Mouse (Mus musculus): ENCODE measurements around the gene Snap91. TPM values are rescaled to one million over a fixed set of nuclear protein-coding genes. Genes with fewer than 3 reads are reported as not detected.

Snap91 gene
- polyA plus RNA-seq, 1 experiment from 2014 or later, result 75.7 TPM

GRCm38 (mm10) chr9:86739971-86740370 is 140.5 kb downstream of the Snap91 start:
- no peak overlapping the region for H3K4me3 ChIP-seq
- no peaks in the 10 kb centered on the region for H3K36me3 ChIP-seq
- H3K4me2 ChIP-seq, result no peak overlapping the region
- no peak overlapping the region for H3K27ac ChIP-seq (replicated peaks)
- WGBS, result 35% methylated on average over 3 of the region's 3 CpGs
- peaks cover 52% of the 10 kb centered on the region for H3K4me1 ChIP-seq
- H3K27me3 ChIP-seq (replicated peaks), result no peaks in the 10 kb centered on the region
- H3K9me3 ChIP-seq, result no peaks in the 10 kb centered on the region
- H3K9ac ChIP-seq, result no peak overlapping the region
- ATAC-seq (ENCODE audit: extremely low read depth, insufficient number of reproducible peaks, low FRiP score, low TSS enrichment), result no peak

- Histone ChIP-seq H3K4me3 (no peak overlapping the region), H3K27ac (replicated peaks) (peak overlapping the region; percentile 24; the same call in 1 of the 2 replicates), H3K4me2 (no peak overlapping the region), H3K4me1 (peaks cover 52% of the 10 kb centered on the region), H3K9ac (no peak overlapping the region), H3K36me3 (no peaks in the 10 kb centered on the region), H3K27me3 (replicated peaks) (no peaks in the 10 kb centered on the region), H3K9me3 (no peaks in the 10 kb centered on the region)
- ATAC-seq (ENCODE audit: extremely low read depth, insufficient number of reproducible peaks, low FRiP score, low TSS enrichment), result no peak
- WGBS, result 88% methylated on average over 8 of the region's 8 CpGs
Observed at GRCm38 (mm10) chr9:86738801-86739200, 141.7 kb downstream of the Snap91 start.

- Histone ChIP-seq H3K27me3 (replicated peaks) (no peaks in the 10 kb centered on the region), H3K4me3 (no peak overlapping the region), H3K27ac (replicated peaks) (no peak overlapping the region), H3K4me1 (peaks cover 46% of the 10 kb centered on the region), H3K36me3 (no peaks in the 10 kb centered on the region), H3K9ac (no peak overlapping the region), H3K9me3 (no peaks in the 10 kb centered on the region), H3K4me2 (no peak overlapping the region)
- no peak for ATAC-seq (ENCODE audit: extremely low read depth, insufficient number of reproducible peaks, low FRiP score, low TSS enrichment)
- WGBS, result 89% methylated on average over 1 of the region's 1 CpGs
Observed at GRCm38 (mm10) chr9:86738067-86738466, 142.4 kb downstream of the Snap91 start.

GRCm38 (mm10) chr9:86736991-86737390 is 143.5 kb downstream of the Snap91 start:
- H3K36me3 ChIP-seq, result no peaks in the 10 kb centered on the region
- no peak overlapping the region for H3K9ac ChIP-seq
- no peaks in the 10 kb centered on the region for H3K27me3 ChIP-seq (replicated peaks)
- H3K9me3 ChIP-seq, result no peaks in the 10 kb centered on the region
- H3K4me1 ChIP-seq, result peaks cover 43% of the 10 kb centered on the region
- peak overlapping the region; percentile 80 for H3K27ac ChIP-seq (replicated peaks)
- no peak overlapping the region for H3K4me2 ChIP-seq
- 25% methylated on average over 4 of the region's 4 CpGs for WGBS
- ATAC-seq (ENCODE audit: extremely low read depth, insufficient number of reproducible peaks, low FRiP score, low TSS enrichment), result no peak; the same call in 1 of the 2 replicates
- no peak overlapping the region for H3K4me3 ChIP-seq

GRCm38 (mm10) chr9:86734795-86735194 is 145.7 kb downstream of the Snap91 start:
- no peak overlapping the region for H3K4me3 ChIP-seq
- no peaks in the 10 kb centered on the region for H3K27me3 ChIP-seq (replicated peaks)
- H3K4me1 ChIP-seq, result peaks cover 38% of the 10 kb centered on the region
- H3K9ac ChIP-seq, result no peak overlapping the region
- 72% methylated on average over 9 of the region's 9 CpGs for WGBS
- no peaks in the 10 kb centered on the region for H3K36me3 ChIP-seq
- no peaks in the 10 kb centered on the region for H3K9me3 ChIP-seq
- no peak overlapping the region for H3K27ac ChIP-seq (replicated peaks)
- no peak overlapping the region for H3K4me2 ChIP-seq
- ATAC-seq (ENCODE audit: extremely low read depth, insufficient number of reproducible peaks, low FRiP score, low TSS enrichment), result no peak

- peaks cover 34% of the 10 kb centered on the region for H3K4me1 ChIP-seq
- no peak for ATAC-seq (ENCODE audit: extremely low read depth, insufficient number of reproducible peaks, low FRiP score, low TSS enrichment)
Observed at GRCm38 (mm10) chr9:86734357-86734756, 146.1 kb downstream of the Snap91 start.

GRCm38 (mm10) chr9:86729811-86730210 is 150.6 kb downstream of the Snap91 start:
- H3K4me3 ChIP-seq, result no peak overlapping the region
- peaks cover 13% of the 10 kb centered on the region for H3K4me1 ChIP-seq
- 87% methylated on average over 3 of the region's 3 CpGs for WGBS
- H3K4me2 ChIP-seq, result no peak overlapping the region
- H3K9me3 ChIP-seq, result no peaks in the 10 kb centered on the region
- no peak for ATAC-seq (ENCODE audit: extremely low read depth, insufficient number of reproducible peaks, low FRiP score, low TSS enrichment)
- H3K27ac ChIP-seq (replicated peaks), result no peak overlapping the region
- no peaks in the 10 kb centered on the region for H3K36me3 ChIP-seq
- no peak overlapping the region for H3K9ac ChIP-seq
- no peaks in the 10 kb centered on the region for H3K27me3 ChIP-seq (replicated peaks)

More at GRCm38 (mm10) chr9:86734357-86734756, 146.1 kb downstream of the Snap91 start:
- Histone ChIP-seq H3K4me3 (no peak overlapping the region), H3K27ac (replicated peaks) (no peak overlapping the region), H3K9me3 (no peaks in the 10 kb centered on the region), H3K36me3 (no peaks in the 10 kb centered on the region), H3K9ac (no peak overlapping the region), H3K4me2 (no peak overlapping the region), H3K27me3 (replicated peaks) (no peaks in the 10 kb centered on the region)

GRCm38 (mm10) chr9:86729084-86729483 is 151.4 kb downstream of the Snap91 start:
- WGBS, result 31% methylated on average over 1 of the region's 1 CpGs
- no peak for ATAC-seq (ENCODE audit: extremely low read depth, insufficient number of reproducible peaks, low FRiP score, low TSS enrichment)

GRCm38 (mm10) chr9:86728214-86728814 is 152.1 kb downstream of the Snap91 start:
- 68% methylated on average over 10 of the region's 10 CpGs for WGBS

More at GRCm38 (mm10) chr9:86729084-86729483, 151.4 kb downstream of the Snap91 start:
- Histone ChIP-seq H3K4me2 (no peak overlapping the region), H3K9me3 (no peaks in the 10 kb centered on the region), H3K27ac (replicated peaks) (no peak overlapping the region), H3K4me3 (no peak overlapping the region), H3K4me1 (peaks cover 13% of the 10 kb centered on the region), H3K9ac (no peak overlapping the region), H3K36me3 (no peaks in the 10 kb centered on the region), H3K27me3 (replicated peaks) (no peaks in the 10 kb centered on the region)

GRCm38 (mm10) chr9:86726381-86726720 is 154.1 kb downstream of the Snap91 start:
- no peaks in the 10 kb centered on the region for H3K9me3 ChIP-seq
- no peak overlapping the region for H3K4me3 ChIP-seq
- H3K27me3 ChIP-seq (replicated peaks), result no peaks in the 10 kb centered on the region
- WGBS, result 82% methylated on average over 5 of the region's 5 CpGs
- no peak overlapping the region for H3K27ac ChIP-seq (replicated peaks)
- H3K36me3 ChIP-seq, result no peaks in the 10 kb centered on the region
- ATAC-seq (ENCODE audit: extremely low read depth, insufficient number of reproducible peaks, low FRiP score, low TSS enrichment), result no peak
- no peak overlapping the region for H3K9ac ChIP-seq
- no peak overlapping the region for H3K4me2 ChIP-seq
- peaks cover 13% of the 10 kb centered on the region for H3K4me1 ChIP-seq

More at GRCm38 (mm10) chr9:86728214-86728814, 152.1 kb downstream of the Snap91 start:
- no peak overlapping the region for H3K4me3 ChIP-seq
- peaks cover 13% of the 10 kb centered on the region for H3K4me1 ChIP-seq
- no peak overlapping the region for H3K27ac ChIP-seq (replicated peaks)
- no peak overlapping the region for H3K9ac ChIP-seq
- H3K36me3 ChIP-seq, result no peaks in the 10 kb centered on the region
- H3K27me3 ChIP-seq (replicated peaks), result no peaks in the 10 kb centered on the region
- ATAC-seq (ENCODE audit: extremely low read depth, insufficient number of reproducible peaks, low FRiP score, low TSS enrichment), result no peak
- no peaks in the 10 kb centered on the region for H3K9me3 ChIP-seq
- H3K4me2 ChIP-seq, result no peak overlapping the region

- no peak overlapping the region; the same call in 1 of the 2 replicates for H3K27ac ChIP-seq (replicated peaks)
- H3K4me1 ChIP-seq, result peaks cover 13% of the 10 kb centered on the region
- 61% methylated on average over 7 of the region's 7 CpGs for WGBS
- no peak for ATAC-seq (ENCODE audit: extremely low read depth, insufficient number of reproducible peaks, low FRiP score, low TSS enrichment)
- H3K9ac ChIP-seq, result no peak overlapping the region
- H3K4me2 ChIP-seq, result no peak overlapping the region
- no peak overlapping the region for H3K4me3 ChIP-seq
- H3K9me3 ChIP-seq, result no peaks in the 10 kb centered on the region
- H3K27me3 ChIP-seq (replicated peaks), result no peaks in the 10 kb centered on the region
- H3K36me3 ChIP-seq, result no peaks in the 10 kb centered on the region
Observed at GRCm38 (mm10) chr9:86725604-86726380, 154.7 kb downstream of the Snap91 start.

- H3K27me3 ChIP-seq (replicated peaks), result no peaks in the 10 kb centered on the region
- WGBS, result 77% methylated on average over 4 of the region's 4 CpGs
- no peak for ATAC-seq (ENCODE audit: extremely low read depth, insufficient number of reproducible peaks, low FRiP score, low TSS enrichment)
- no peak overlapping the region for H3K4me3 ChIP-seq
- no peak overlapping the region for H3K9ac ChIP-seq
- no peaks in the 10 kb centered on the region for H3K9me3 ChIP-seq
- H3K36me3 ChIP-seq, result no peaks in the 10 kb centered on the region
- no peak overlapping the region for H3K4me2 ChIP-seq
- H3K4me1 ChIP-seq, result peaks cover 13% of the 10 kb centered on the region
- no peak overlapping the region for H3K27ac ChIP-seq (replicated peaks)
Observed at GRCm38 (mm10) chr9:86725066-86725465, 155.4 kb downstream of the Snap91 start.
